21 mouse cellular contexts compared by ENCODE assay signal in the genomic region with DNA sequence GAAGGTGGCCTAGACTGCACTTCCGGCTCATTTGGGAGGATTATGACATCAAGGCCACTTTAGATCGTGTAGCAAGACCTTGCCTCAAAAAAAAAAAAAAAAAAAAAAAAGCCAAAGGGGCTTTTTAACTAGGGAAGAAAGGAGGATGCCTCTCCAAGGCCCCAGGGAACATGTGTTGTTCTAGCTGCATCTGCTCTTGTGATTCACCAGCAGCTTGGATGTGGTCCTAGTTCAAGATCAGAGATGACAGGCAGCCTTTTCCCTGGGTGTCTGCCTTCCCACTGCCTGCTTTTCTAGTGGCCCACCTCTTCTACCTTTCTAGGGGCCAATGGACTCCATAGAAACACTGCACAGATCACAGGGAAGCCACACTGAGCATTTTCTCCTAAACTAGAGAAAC.
DNase-seq lines count a peak whose midpoint lies in the region; TF ChIP-seq lines count a peak whose summit lies in the region.
"Had no signal": no experiment of that assay in that cellular context is flagged by ENCODE, and none has a peak within 500 bp of the region (broad histone marks: within the 10 kb centered on the region; RNA-seq: fewer than 3 reads in every experiment).

No protein-coding gene starts in this region.

- no peak overlapping the region for H3K4me3 ChIP-seq in thymus, adult 2 months (ENCODE audit: control insufficient read depth, insufficient read depth, low read length)
- H3K4me3 ChIP-seq: embryonic facial prominence, embryonic 12.5 days; embryonic facial prominence, embryonic 15.5 days; heart, embryonic 12.5 days; heart, embryonic 15.5 days; hindbrain, embryonic 12.5 days; hindbrain, embryonic 15.5 days had no signal

- H3K27me3 ChIP-seq in thymus, adult 2 months (ENCODE audit: control insufficient read depth, insufficient read depth, low read length): no peaks in the 10 kb centered on the region
- H3K27me3 ChIP-seq: embryonic facial prominence, embryonic 12.5 days; embryonic facial prominence, embryonic 15.5 days; heart, embryonic 12.5 days; heart, embryonic 15.5 days; hindbrain, embryonic 12.5 days; hindbrain, embryonic 15.5 days had no signal

- no peak for TF ChIP-seq CTCF in thymus, adult 2 months (IDR thresholded peaks at IDR 0.05; ENCODE audit: borderline replicate concordance, control insufficient read depth, extremely low read depth, insufficient read depth, low read length, poor library complexity)

- no peaks in the 10 kb centered on the region for H3K4me1 ChIP-seq in thymus, adult 2 months (replicated peaks; ENCODE audit: control insufficient read depth, insufficient read depth, low read length)
- H3K4me1 ChIP-seq: embryonic facial prominence, embryonic 12.5 days; embryonic facial prominence, embryonic 15.5 days; heart, embryonic 12.5 days; heart, embryonic 15.5 days; hindbrain, embryonic 12.5 days; hindbrain, embryonic 15.5 days had no signal

- TF ChIP-seq POLR2A in thymus, adult 2 months (IDR thresholded peaks at IDR 0.05; ENCODE audit: control insufficient read depth, extremely low read depth, insufficient read depth, low read length, poor library complexity): no peak

- peak; percentile 35 for DNase-seq in layer of hippocampus, adult 11-12 months (ENCODE audit: low spot score)
- no peak for DNase-seq in layer of hippocampus, adult 9-10 months (ENCODE audit: low spot score)
- peak; percentile 22 for DNase-seq in Muller cell, postnatal 12 days (ENCODE audit: inconsistent ontology term)
- peak; percentile 36 for DNase-seq in brain, adult 2 months (ENCODE audit: low read depth, low spot score)
- DNase-seq in layer of hippocampus, adult 9-11 months: peak; percentile 27
- no peak for DNase-seq in frontal cortex, postnatal 10 days (ENCODE audit: low spot score in 2 of 2)
- DNase-seq in thymus, adult 2 months: no peak
- DNase-seq: adrenal gland, adult 8-10 months; adrenal gland, postnatal 25 days; cerebellum, adult 11 months; cerebellum, adult 2 months; cerebellum, adult 9-11 months; cerebellum, postnatal 25 days; gastrocnemius, postnatal 10 days; gastrocnemius, postnatal 36 days had no signal

- 65% methylated on average over 2 of the region's 2 CpGs for WGBS in thymus, adult 2 months

- no peaks in the 10 kb centered on the region for H3K36me3 ChIP-seq in thymus, adult 2 months (ENCODE audit: control insufficient read depth, insufficient read depth, low read length)
- H3K36me3 ChIP-seq: embryonic facial prominence, embryonic 12.5 days; embryonic facial prominence, embryonic 15.5 days; heart, embryonic 12.5 days; heart, embryonic 15.5 days; hindbrain, embryonic 12.5 days; hindbrain, embryonic 15.5 days had no signal

- no peak overlapping the region for H3K27ac ChIP-seq in thymus, adult 2 months (ENCODE audit: control insufficient read depth, insufficient read depth, low read length)
- H3K27ac ChIP-seq: embryonic facial prominence, embryonic 12.5 days; embryonic facial prominence, embryonic 15.5 days; heart, embryonic 15.5 days; hindbrain, embryonic 12.5 days; hindbrain, embryonic 15.5 days had no signal

Comparison
In these comparisons a context has a peak if more than half of its experiments do, and no peak if none do; other contexts are left out.
1. DNase-seq: peak in layer of hippocampus, adult 11-12 months (single experiment), Muller cell, postnatal 12 days (single experiment), brain, adult 2 months (single experiment) and layer of hippocampus, adult 9-11 months (single experiment); none in layer of hippocampus, adult 9-10 months (single experiment), frontal cortex, postnatal 10 days (0 of 2) and thymus, adult 2 months (single experiment).